Mouse (Mus musculus) MEL (cell line): ENCODE measurements around the gene Entpd8. TPM values are rescaled to one million over a fixed set of nuclear protein-coding genes. Genes with fewer than 3 reads are reported as not detected.

Source experiments
- DNase-seq: peaks from one replicate; pipeline ENCODE4 v3.0.0; 2011; ENCODE audit warnings: low read depth, low spot score
- H3K27ac ChIP-seq: 2 replicates; pipeline ENCODE4 v1.5.1; 2012; ENCODE audit warnings: low read depth, mild to moderate bottlenecking, control low read depth, low read length, moderate library complexity; ENCODE audit not compliant: control insufficient read depth
- H3K27me3 ChIP-seq, 2 experiments: fragments of 150-350 bp in 1 of 2; sonication (generic) in 1 of 2; 2 replicates each; pipeline ENCODE4 v1.6.1; 2012; ENCODE audit warnings: low read length in 2 of 2, mild to moderate bottlenecking in 2 of 2, improper control_type of control experiment in 1 of 2, moderate library complexity in 1 of 2; ENCODE audit not compliant: insufficient read depth in 2 of 2, control insufficient read depth in 1 of 2
- H3K36me3 ChIP-seq, 2 experiments: 2 replicates each; pipeline ENCODE4 v1.6.1; 2012 to 2014; ENCODE audit warnings: low read length in 2 of 2, improper control_type of control experiment in 1 of 2, inconsistent platforms in 1 of 2, mild to moderate bottlenecking in 1 of 2; ENCODE audit not compliant: insufficient read depth in 2 of 2, control insufficient read depth in 1 of 2
- H3K4me1 ChIP-seq, 2 experiments: fragments of 150-350 bp in 1 of 2; sonication (generic) in 1 of 2; 2 replicates each; pipeline ENCODE4 v1.6.1; 2012; ENCODE audit warnings: low read length in 2 of 2, improper control_type of control experiment in 1 of 2, mild to moderate bottlenecking in 1 of 2; ENCODE audit not compliant: insufficient read depth in 2 of 2, control insufficient read depth in 1 of 2
- H3K4me3 ChIP-seq, 2 experiments: fragments of 150-350 bp in 1 of 2; sonication (generic) in 1 of 2; 2 replicates each; pipeline ENCODE4 v1.5.1; 2012; ENCODE audit warnings: low read depth in 2 of 2, low read length in 2 of 2, mild to moderate bottlenecking in 2 of 2, moderate library complexity in 2 of 2, control low read depth in 1 of 2, improper control_type of control experiment in 1 of 2; ENCODE audit not compliant: control insufficient read depth in 1 of 2, insufficient read depth in 1 of 2
- H3K79me2 ChIP-seq: 2 replicates; pipeline ENCODE4 v1.6.1; 2012; ENCODE audit warnings: mild to moderate bottlenecking, low read length, moderate library complexity; ENCODE audit not compliant: control insufficient read depth, poor library complexity, insufficient read depth
- H3K9ac ChIP-seq: 2 replicates; pipeline ENCODE4 v1.6.1; 2012; ENCODE audit warnings: low read depth, mild to moderate bottlenecking, control low read depth, low read length, moderate library complexity; ENCODE audit not compliant: control insufficient read depth, poor library complexity, severe bottlenecking
- H3K9me3 ChIP-seq: fragments of 150-350 bp; sonication (generic); replicated peaks from 2 replicates; pipeline ENCODE4 v1.6.1; 2012; ENCODE audit warnings: mild to moderate bottlenecking, low read length, improper control_type of control experiment, moderate library complexity; ENCODE audit not compliant: insufficient read depth
- CTCF ChIP-seq, 3 experiments: IDR thresholded peaks in 2 of 3; conservative IDR thresholded peaks in 1 of 3; 2 replicates each; pipeline ENCODE4 v1.5.1; 2011 to 2012; ENCODE audit warnings: low read length in 3 of 3, low read depth in 2 of 3, mild to moderate bottlenecking in 2 of 3, improper control_type of control experiment in 1 of 3, inconsistent platforms in 1 of 3, mixed read lengths in 1 of 3, moderate library complexity in 1 of 3; ENCODE audit not compliant: control insufficient read depth in 1 of 3, insufficient read depth in 1 of 3, poor library complexity in 1 of 3, severe bottlenecking in 1 of 3
- E2F4 ChIP-seq: IDR thresholded peaks from 2 replicates; pipeline ENCODE4 v1.6.1; 2011; ENCODE audit warnings: low read depth, low read length, improper control_type of control experiment, borderline replicate concordance
- GABPA ChIP-seq: IDR thresholded peaks from 2 replicates; pipeline ENCODE4 v1.6.1; 2012; ENCODE audit warnings: low read depth, mild to moderate bottlenecking, inconsistent platforms, low read length, improper control_type of control experiment, moderate library complexity
- GATA1 ChIP-seq: IDR thresholded peaks from 2 replicates; pipeline ENCODE4 v1.6.1; 2011; ENCODE audit warnings: low read depth, low read length, improper control_type of control experiment
- MEF2A ChIP-seq: IDR thresholded peaks from 2 replicates; pipeline ENCODE4 v1.6.1; 2014; ENCODE audit warnings: low read depth, mild to moderate bottlenecking, inconsistent platforms, low read length, improper control_type of control experiment; ENCODE audit not compliant: poor library complexity, insufficient replicate concordance, severe bottlenecking; ENCODE audit errors: extremely low read depth
- MYB ChIP-seq: IDR thresholded peaks from 2 replicates; pipeline ENCODE4 v1.6.1; 2011; ENCODE audit warnings: mild to moderate bottlenecking, low read depth, low read length, improper control_type of control experiment
- NELFE ChIP-seq: IDR thresholded peaks from 2 replicates; pipeline ENCODE4 v1.6.1; 2011; ENCODE audit warnings: low read depth, low read length, improper control_type of control experiment
- NRF1 ChIP-seq: IDR thresholded peaks from 2 replicates; pipeline ENCODE4 v1.6.1; 2014; ENCODE audit warnings: low read depth, mild to moderate bottlenecking, inconsistent platforms, low read length, improper control_type of control experiment, moderate library complexity; ENCODE audit not compliant: poor library complexity, insufficient read depth, severe bottlenecking
- POLR2AphosphoS2 ChIP-seq: IDR thresholded peaks from 2 replicates; pipeline ENCODE4 v1.6.1; 2011; ENCODE audit warnings: low read length, improper control_type of control experiment
- RCOR1 ChIP-seq: IDR thresholded peaks from 2 replicates; pipeline ENCODE4 v1.6.1; 2012; ENCODE audit warnings: low read depth, mild to moderate bottlenecking, inconsistent platforms, low read length, improper control_type of control experiment
- SIN3A ChIP-seq: IDR thresholded peaks from 2 replicates; pipeline ENCODE4 v1.6.1; 2012; ENCODE audit warnings: low read length, improper control_type of control experiment, inconsistent platforms
- TCF12 ChIP-seq: IDR thresholded peaks from 2 replicates; pipeline ENCODE4 v1.6.1; 2014; ENCODE audit warnings: low read depth, mild to moderate bottlenecking, inconsistent platforms, low read length, improper control_type of control experiment, moderate library complexity
- USF1 ChIP-seq: IDR thresholded peaks from 2 replicates; pipeline ENCODE4 v1.6.1; 2014; ENCODE audit warnings: low read depth, mild to moderate bottlenecking, inconsistent platforms, low read length, improper control_type of control experiment, moderate library complexity
- USF2 ChIP-seq, 2 experiments: IDR thresholded peaks; 2 replicates each; pipeline ENCODE4 v1.6.1; 2011 to 2012; ENCODE audit warnings: improper control_type of control experiment in 2 of 2, low read length in 2 of 2, borderline replicate concordance in 1 of 2, inconsistent platforms in 1 of 2, low read depth in 1 of 2, mild to moderate bottlenecking in 1 of 2; ENCODE audit not compliant: insufficient read depth in 1 of 2
- ZKSCAN1 ChIP-seq: IDR thresholded peaks from 2 replicates; pipeline ENCODE4 v1.6.1; 2012; ENCODE audit warnings: low read depth, mild to moderate bottlenecking, inconsistent platforms, low read length, improper control_type of control experiment, moderate library complexity
- polyA plus RNA-seq, 2 experiments: library from polyadenylated mRNA; stranded (reverse) in 1 of 2; unstranded in 1 of 2; fragments of >175 nt in 1 of 2; fragments of >200 nt in 1 of 2; gene quantifications; 2 replicates each; pipeline versions ENCODE4 v1.2.1 to v1.2.4; 2012; ENCODE audit warnings: low replicate concordance in 2 of 2, low read depth in 1 of 2; ENCODE audit not compliant: insufficient read length in 2 of 2, insufficient read depth in 1 of 2, missing spikeins in 1 of 2
- total RNA-seq: library from RNA; depleted of rRNA; stranded (reverse); fragments of 300-350 nt; gene quantifications from 2 replicates; pipeline ENCODE4 v1.2.3, GENCODE M21; 2012

Gene Entpd8
- total and polyA plus RNA-seq, 3 experiments = not detected

DNA sequence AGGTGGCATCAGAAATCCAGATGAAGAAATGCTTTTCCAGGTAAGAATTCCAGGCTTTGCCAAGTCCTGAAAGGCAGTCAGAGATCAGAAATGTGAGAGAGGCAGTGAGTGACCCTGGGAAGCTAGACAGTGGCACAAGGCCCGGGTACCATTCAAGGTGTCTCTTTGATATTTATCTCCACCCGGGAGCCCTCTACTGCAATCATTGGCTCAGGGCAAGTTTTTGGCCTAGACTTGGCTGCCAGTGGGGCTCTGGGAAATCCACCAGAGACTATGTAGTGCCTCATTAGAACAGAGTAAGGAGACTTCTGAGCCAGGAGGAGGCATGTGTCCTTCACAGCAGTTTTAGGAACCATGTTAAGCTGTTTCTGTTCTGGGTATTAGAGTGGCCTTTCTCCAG is 42.6 kb downstream of the Entpd8 start:
- no peaks in the 10 kb centered on the region for H3K79me2 ChIP-seq
- no peaks in the 10 kb centered on the region for H3K36me3 ChIP-seq
- H3K9ac ChIP-seq = no peak overlapping the region
- TF ChIP-seq SIN3A (no peak), GATA1 (no peak), ZKSCAN1 (no peak), POLR2AphosphoS2 (no peak)
- TF ChIP-seq, all 39 proteins: peak for 0
- Histone ChIP-seq H3K4me3 (no peak overlapping the region), H3K27me3 (no peaks in the 10 kb centered on the region), H3K27ac (no peak overlapping the region), H3K9me3 (no peaks in the 10 kb centered on the region), H3K4me1 (peaks cover 0 to 3% of the 10 kb centered on the region in 2 experiments; a peak in 1 of 4 replicates)
- no peak for DNase-seq

DNA sequence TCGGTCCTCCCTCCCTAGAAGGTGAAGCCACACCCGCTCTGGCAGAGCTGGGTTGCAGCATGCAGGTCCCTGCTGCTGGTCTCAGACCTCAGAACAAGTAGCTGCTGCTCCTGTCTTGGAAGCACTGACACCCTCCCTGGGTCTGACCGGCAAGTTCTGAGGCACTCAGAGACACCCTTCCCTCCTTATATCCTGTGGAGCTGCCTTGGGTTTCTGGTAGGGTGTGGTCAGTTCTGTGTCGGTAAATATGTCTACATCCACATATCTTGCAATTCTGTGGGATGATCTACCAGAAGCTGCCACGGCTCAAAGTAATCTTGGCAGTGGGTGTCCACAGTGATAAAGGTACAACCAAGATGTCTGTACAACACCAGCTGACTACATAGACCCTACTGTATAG is 43.4 kb downstream of the Entpd8 start:
- Histone ChIP-seq H3K9me3 (no peaks in the 10 kb centered on the region), H3K36me3 (0 out of 4 replicates have a peak, but pooled peaks cover 0 to 4% of the 10 kb centered on the region in 2 experiments), H3K27me3 (no peaks in the 10 kb centered on the region), H3K4me3 (no peak overlapping the region), H3K9ac (no peak overlapping the region), H3K79me2 (no peaks in the 10 kb centered on the region), H3K27ac (no peak overlapping the region), H3K4me1 (peaks cover 0 to 9% of the 10 kb centered on the region in 2 experiments; a peak in 2 of 4 replicates)
- DNase-seq = no peak
- no peak for TF ChIP-seq CTCF (IDR thresholded peaks at IDR 0.05 in 2 of 3, conservative IDR thresholded peaks at IDR 0.05 in 1 of 3; ENCODE audit: control insufficient read depth in 1 of 3, insufficient read depth in 1 of 3, low read depth in 2 of 3, low read length in 3 of 3, poor library complexity in 1 of 3, severe bottlenecking in 1 of 3)
- TF ChIP-seq MEF2A = no peak
- TF ChIP-seq E2F4 = no peak
- TF ChIP-seq MYB = no peak
- TF ChIP-seq SIN3A = no peak
- no peak for TF ChIP-seq NELFE
- no peak for TF ChIP-seq GABPA
- no peak for TF ChIP-seq USF1
- no peak for TF ChIP-seq NRF1
- no peak for TF ChIP-seq USF2 (IDR thresholded peaks at IDR 0.05; ENCODE audit: borderline replicate concordance in 1 of 2, insufficient read depth in 1 of 2, low read depth in 1 of 2, low read length in 2 of 2)
- TF ChIP-seq TCF12 = no peak

DNA sequence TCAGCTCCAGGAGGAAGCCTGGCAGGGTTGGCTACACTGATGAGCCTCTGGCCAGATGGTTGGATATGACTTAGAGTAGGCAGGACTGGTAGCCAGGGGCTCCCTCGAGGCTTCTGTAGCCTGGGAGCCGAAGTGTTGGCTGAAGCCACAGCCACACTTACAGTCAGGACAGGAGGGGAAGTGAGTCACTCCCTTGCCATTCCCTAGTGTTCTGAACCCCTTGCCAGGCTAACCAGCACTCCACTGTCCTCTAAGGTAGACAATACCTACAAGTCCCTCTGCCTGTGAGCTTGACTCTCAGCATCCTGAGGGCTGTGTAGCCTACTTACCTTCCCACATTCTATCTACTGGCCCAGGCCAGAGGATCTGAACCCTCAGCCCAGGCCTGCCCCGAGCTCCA is 44.3 kb downstream of the Entpd8 start:
- H3K4me1 ChIP-seq = peaks cover 0 to 9% of the 10 kb centered on the region in 2 experiments; a peak in 2 of 4 replicates
- H3K27ac ChIP-seq = no peak overlapping the region
- no peaks in the 10 kb centered on the region for H3K79me2 ChIP-seq
- TF ChIP-seq RCOR1 = no peak
- H3K9me3 ChIP-seq = no peaks in the 10 kb centered on the region
- H3K9ac ChIP-seq = no peak overlapping the region
- no peaks in the 10 kb centered on the region for H3K27me3 ChIP-seq
- DNase-seq = no peak
- 0 out of 4 replicates have a peak, but pooled peaks cover 0 to 4% of the 10 kb centered on the region in 2 experiments for H3K36me3 ChIP-seq
- H3K4me3 ChIP-seq = no peak overlapping the region
